Mouse (Mus musculus) spleen, adult 2 months (tissue): ENCODE data around the gene Itpripl2. TPM values are rescaled to one million over a fixed set of nuclear protein-coding genes. Genes with fewer than 3 reads are reported as not detected.

ENCODE experiments used
- DNase-seq, 2 experiments: peaks; one replicate each; pipeline versions ENCODE4 v3.0.0 to v3.0.0-alpha.2; 2012 to 2021; ENCODE audit warnings: low spot score in 2 of 2, low read depth in 1 of 2
- H3K27ac ChIP-seq: fragments of 200-500 bp; 2 replicates; pipeline ENCODE4 v1.5.1; 2012; ENCODE audit warnings: low read length, inconsistent platforms; ENCODE audit not compliant: insufficient read depth
- H3K27me3 ChIP-seq: fragments of 200-500 bp; 2 replicates; pipeline ENCODE4 v1.6.1; 2012; ENCODE audit warnings: mild to moderate bottlenecking, moderate library complexity, low read length, inconsistent platforms; ENCODE audit not compliant: control insufficient read depth, insufficient read depth
- H3K36me3 ChIP-seq: fragments of 200-500 bp; 2 replicates; pipeline ENCODE4 v1.6.1; 2012; ENCODE audit warnings: mild to moderate bottlenecking, low read length, inconsistent platforms; ENCODE audit not compliant: control insufficient read depth, insufficient read depth
- H3K4me1 ChIP-seq: fragments of 200-500 bp; 2 replicates; pipeline ENCODE4 v1.6.1; 2011; ENCODE audit warnings: inconsistent platforms; ENCODE audit not compliant: control insufficient read depth, insufficient read depth, insufficient read length
- H3K4me3 ChIP-seq: fragments of 200-500 bp; 2 replicates; pipeline ENCODE4 v1.5.1; 2011; ENCODE audit warnings: mild to moderate bottlenecking, inconsistent platforms; ENCODE audit not compliant: insufficient read depth, insufficient read length; ENCODE audit errors: extremely low read depth
- CTCF ChIP-seq: fragments of 200-500 bp; IDR thresholded peaks from 2 replicates; pipeline ENCODE4 v1.5.1; 2011; ENCODE audit warnings: mild to moderate bottlenecking, inconsistent platforms; ENCODE audit not compliant: insufficient read depth, insufficient read length, insufficient replicate concordance; ENCODE audit errors: extremely low read depth
- POLR2A ChIP-seq: fragments of 200-500 bp; IDR thresholded peaks from 2 replicates; pipeline ENCODE4 v1.6.1; 2011; ENCODE audit warnings: low read depth, low read length, inconsistent platforms
- WGBS: fragments of 180-500 bp; shearing (Covaris S2); methylation state at CpG from one replicate; pipeline ENCODE4 v1.1.7; 2018; 5-methylcytosine and 5-hydroxymethylcytosine counted together
- polyA plus RNA-seq: library from polyadenylated mRNA; depleted of rRNA; stranded (reverse); fragments of >200 nt; gene quantifications from 2 replicates; pipeline ENCODE4 v1.2.3, GENCODE M21; 2012

The Itpripl2 gene
- polyA plus RNA-seq, 1 experiment, result 7.6 TPM

GRCm38 (mm10) chr7:118488060-118488664 is 3.6 kb downstream of the Itpripl2 start:
- TF ChIP-seq POLR2A, result no peak
- TF ChIP-seq CTCF, result no peak
- DNase-seq, result no peak
- H3K4me1 ChIP-seq, result peaks cover 16% of the 10 kb centered on the region
- H3K27me3 ChIP-seq, result peaks cover 7% of the 10 kb centered on the region; the same call in 1 of the 2 replicates
- WGBS, result 43% methylated on average over 8 of the region's 8 CpGs
- no peak overlapping the region for H3K4me3 ChIP-seq
- no peaks in the 10 kb centered on the region for H3K36me3 ChIP-seq
- H3K27ac ChIP-seq, result no peak overlapping the region; the same call in 1 of the 2 replicates

GRCm38 (mm10) chr7:118486917-118487316 is 4.9 kb downstream of the Itpripl2 start:
- no peak for TF ChIP-seq CTCF
- TF ChIP-seq POLR2A, result no peak
- H3K4me3 ChIP-seq, result no peak overlapping the region
- 70% methylated on average over 5 of the region's 5 CpGs for WGBS

GRCm38 (mm10) chr7:118483996-118484395 is 7.8 kb downstream of the Itpripl2 start:
- 72% methylated on average over 1 of the region's 1 CpGs for WGBS
- Histone ChIP-seq H3K4me3 (no peak overlapping the region), H3K27me3 (no peaks in the 10 kb centered on the region), H3K4me1 (no peaks in the 10 kb centered on the region; the same call in 1 of the 2 replicates), H3K27ac (no peak overlapping the region), H3K36me3 (no peaks in the 10 kb centered on the region)
- no peak for DNase-seq
- no peak for TF ChIP-seq CTCF
- no peak for TF ChIP-seq POLR2A

More at GRCm38 (mm10) chr7:118486917-118487316, 4.9 kb downstream of the Itpripl2 start:
- Histone ChIP-seq H3K27me3 (peaks cover 6% of the 10 kb centered on the region; the same call in 1 of the 2 replicates), H3K36me3 (no peaks in the 10 kb centered on the region), H3K27ac (no peak overlapping the region), H3K4me1 (peaks cover 13% of the 10 kb centered on the region)
- no peak for DNase-seq

- TF ChIP-seq CTCF, result no peak
- no peak for TF ChIP-seq POLR2A
- DNase-seq, result no peak
- Histone ChIP-seq H3K27ac (no peak overlapping the region), H3K36me3 (no peaks in the 10 kb centered on the region), H3K27me3 (no peaks in the 10 kb centered on the region), H3K4me1 (no peaks in the 10 kb centered on the region; the same call in 1 of the 2 replicates), H3K4me3 (no peak overlapping the region)
- 86% methylated on average over 2 of the region's 2 CpGs for WGBS
Measured at GRCm38 (mm10) chr7:118482001-118482400, 9.8 kb downstream of the Itpripl2 start.

GRCm38 (mm10) chr7:118481047-118481810 is 10.5 kb downstream of the Itpripl2 start:
- no peak for TF ChIP-seq CTCF
- TF ChIP-seq POLR2A, result no peak
- H3K36me3 ChIP-seq, result no peaks in the 10 kb centered on the region
- 81% methylated on average over 10 of the region's 10 CpGs for WGBS
- H3K27me3 ChIP-seq, result no peaks in the 10 kb centered on the region
- no peaks in the 10 kb centered on the region; the same call in 1 of the 2 replicates for H3K4me1 ChIP-seq
- DNase-seq, result no peak
- H3K27ac ChIP-seq, result no peak overlapping the region
- H3K4me3 ChIP-seq, result no peak overlapping the region

GRCm38 (mm10) chr7:118480160-118480709 is 11.5 kb downstream of the Itpripl2 start:
- no peaks in the 10 kb centered on the region for H3K27me3 ChIP-seq
- TF ChIP-seq POLR2A, result no peak
- WGBS, result 83% methylated on average over 9 of the region's 9 CpGs
- no peak overlapping the region for H3K4me3 ChIP-seq
- no peaks in the 10 kb centered on the region; the same call in 1 of the 2 replicates for H3K4me1 ChIP-seq
- no peak for DNase-seq
- H3K27ac ChIP-seq, result no peak overlapping the region
- no peaks in the 10 kb centered on the region for H3K36me3 ChIP-seq

GRCm38 (mm10) chr7:118478835-118479312 is 12.9 kb downstream of the Itpripl2 start:
- Histone ChIP-seq H3K27me3 (no peaks in the 10 kb centered on the region), H3K4me1 (no peaks in the 10 kb centered on the region; the same call in 1 of the 2 replicates), H3K4me3 (no peak overlapping the region), H3K36me3 (no peaks in the 10 kb centered on the region), H3K27ac (no peak overlapping the region)
- no peak for TF ChIP-seq POLR2A
- TF ChIP-seq CTCF, result no peak
- 65% methylated on average over 3 of the region's 3 CpGs for WGBS
- DNase-seq, result no peak
